Mouse (Mus musculus) heart, embryonic 11.5 days (tissue): ENCODE results near the gene Fgf12. TPM values are rescaled to one million over a fixed set of nuclear protein-coding genes. Genes with fewer than 3 reads are reported as not detected.

Experiments used
- ATAC-seq: fragments of 200-750 bp; cut with Nextera tagmentation; replicated peaks from 2 replicates; pipeline ENCODE4 v1.8.0; 2017; ENCODE audit warnings: moderate library complexity; ENCODE audit not compliant: insufficient number of reproducible peaks, low FRiP score, low TSS enrichment
- H3K27ac ChIP-seq: fragments of 300-500 bp; sonication (generic); 2 replicates; pipeline ENCODE4 v1.5.1; 2014; ENCODE audit warnings: mild to moderate bottlenecking, low read depth, low read length
- H3K27me3 ChIP-seq: fragments of 300-500 bp; sonication (generic); 2 replicates; pipeline ENCODE4 v1.6.1; 2014; ENCODE audit warnings: mild to moderate bottlenecking, low read length, mixed read lengths; ENCODE audit not compliant: control insufficient read depth, insufficient read depth
- H3K36me3 ChIP-seq: fragments of 300-500 bp; sonication (generic); 2 replicates; pipeline ENCODE4 v1.6.1; 2014; ENCODE audit warnings: mild to moderate bottlenecking, low read length, moderate library complexity, mixed read lengths; ENCODE audit not compliant: control insufficient read depth, insufficient read depth
- H3K4me1 ChIP-seq: fragments of 300-500 bp; sonication (generic); 2 replicates; pipeline ENCODE4 v1.6.1; 2014; ENCODE audit warnings: low read length; ENCODE audit not compliant: control insufficient read depth, insufficient read depth
- H3K4me2 ChIP-seq: fragments of 300-500 bp; sonication (generic); 2 replicates; pipeline ENCODE4 v1.6.1; 2014; ENCODE audit warnings: mild to moderate bottlenecking, moderate library complexity
- H3K4me3 ChIP-seq: fragments of 300-500 bp; sonication (generic); 2 replicates; pipeline ENCODE4 v1.5.1; 2014; ENCODE audit warnings: low read depth, low read length
- H3K9ac ChIP-seq: fragments of 300-500 bp; sonication (generic); 2 replicates; pipeline ENCODE4 v1.6.1; 2014; ENCODE audit warnings: mild to moderate bottlenecking, low read depth, low read length, moderate library complexity
- H3K9me3 ChIP-seq: fragments of 300-500 bp; sonication (generic); replicated peaks from 2 replicates; pipeline ENCODE4 v1.6.1; 2016; ENCODE audit warnings: low read length; ENCODE audit not compliant: control insufficient read depth
- WGBS: fragments of 180-500 bp; shearing (Covaris S2); extraction: QIAGEN DNeasy Blood & Tissue Kit; methylation state at CpG from one replicate; pipeline ENCODE4 v1.1.7; 2014; ENCODE audit not compliant: insufficient replicate concordance; 5-methylcytosine and 5-hydroxymethylcytosine counted together
- polyA plus RNA-seq: library from polyadenylated mRNA; unstranded; fragments of >200 nt; fragmentation: Nextera tagmentation; extraction: Ambion mirVana; gene quantifications from 2 replicates; pipeline ENCODE4 v1.2.1, GENCODE M21; 2014

The Fgf12 gene
- polyA plus RNA-seq, 1 experiment from 2014 or later = 7.8 TPM

GRCm38 (mm10) chr16:28374790-28375189, 378.1 kb downstream of the Fgf12 start:
- Histone ChIP-seq H3K9me3 (no peaks in the 10 kb centered on the region), H3K4me2 (no peak overlapping the region), H3K27me3 (no peaks in the 10 kb centered on the region), H3K4me1 (no peaks in the 10 kb centered on the region), H3K9ac (no peak overlapping the region), H3K27ac (no peak overlapping the region), H3K4me3 (no peak overlapping the region), H3K36me3 (no peaks in the 10 kb centered on the region)
- 79% methylated on average over 2 of the region's 2 CpGs for WGBS
- ATAC-seq = no peak

GRCm38 (mm10) chr16:28373311-28373710, 379.6 kb downstream of the Fgf12 start:
- Histone ChIP-seq H3K4me2 (no peak overlapping the region), H3K9ac (no peak overlapping the region), H3K9me3 (no peaks in the 10 kb centered on the region), H3K36me3 (no peaks in the 10 kb centered on the region), H3K4me1 (no peaks in the 10 kb centered on the region), H3K4me3 (no peak overlapping the region), H3K27me3 (no peaks in the 10 kb centered on the region), H3K27ac (no peak overlapping the region)
- no peak for ATAC-seq

GRCm38 (mm10) chr16:28350624-28351023, 402.2 kb downstream of the Fgf12 start:
- H3K36me3 ChIP-seq = no peaks in the 10 kb centered on the region
- H3K27me3 ChIP-seq = no peaks in the 10 kb centered on the region
- WGBS = 49% methylated on average over 2 of the region's 2 CpGs
- H3K27ac ChIP-seq = no peak overlapping the region
- H3K4me3 ChIP-seq = no peak overlapping the region
- ATAC-seq = no peak
- no peaks in the 10 kb centered on the region for H3K4me1 ChIP-seq
- H3K4me2 ChIP-seq = no peak overlapping the region
- H3K9me3 ChIP-seq = no peaks in the 10 kb centered on the region
- no peak overlapping the region for H3K9ac ChIP-seq

- no peaks in the 10 kb centered on the region for H3K9me3 ChIP-seq
- ATAC-seq = no peak
- H3K4me2 ChIP-seq = no peak overlapping the region
- no peak overlapping the region for H3K27ac ChIP-seq
- H3K27me3 ChIP-seq = no peaks in the 10 kb centered on the region
- H3K9ac ChIP-seq = no peak overlapping the region
- H3K4me3 ChIP-seq = no peak overlapping the region
- 59% methylated on average over 6 of the region's 6 CpGs for WGBS
- H3K4me1 ChIP-seq = no peaks in the 10 kb centered on the region
- no peaks in the 10 kb centered on the region for H3K36me3 ChIP-seq
These were observed 407.5 kb downstream of the Fgf12 start for GRCm38 (mm10) chr16:28345323-28345722.

GRCm38 (mm10) chr16:28337930-28338329, 414.9 kb downstream of the Fgf12 start:
- Histone ChIP-seq H3K27ac (no peak overlapping the region), H3K27me3 (no peaks in the 10 kb centered on the region), H3K4me3 (no peak overlapping the region), H3K36me3 (no peaks in the 10 kb centered on the region), H3K9ac (no peak overlapping the region), H3K4me2 (no peak overlapping the region), H3K9me3 (no peaks in the 10 kb centered on the region), H3K4me1 (no peaks in the 10 kb centered on the region)
- 78% methylated on average over 1 of the region's 1 CpGs for WGBS
- ATAC-seq = no peak

- no peak overlapping the region for H3K9ac ChIP-seq
- H3K36me3 ChIP-seq = no peaks in the 10 kb centered on the region
- ATAC-seq = no peak
- H3K4me2 ChIP-seq = no peak overlapping the region
- no peak overlapping the region for H3K4me3 ChIP-seq
- H3K4me1 ChIP-seq = no peaks in the 10 kb centered on the region
- WGBS = 64% methylated on average over 1 of the region's 1 CpGs
- no peaks in the 10 kb centered on the region for H3K27me3 ChIP-seq
- H3K9me3 ChIP-seq = no peaks in the 10 kb centered on the region
- H3K27ac ChIP-seq = no peak overlapping the region
These were observed 416.2 kb downstream of the Fgf12 start for GRCm38 (mm10) chr16:28336700-28337099.

GRCm38 (mm10) chr16:28335025-28335424, 417.8 kb downstream of the Fgf12 start:
- Histone ChIP-seq H3K9me3 (no peaks in the 10 kb centered on the region), H3K9ac (no peak overlapping the region), H3K4me2 (no peak overlapping the region), H3K4me3 (no peak overlapping the region), H3K4me1 (no peaks in the 10 kb centered on the region), H3K27ac (no peak overlapping the region), H3K27me3 (no peaks in the 10 kb centered on the region), H3K36me3 (no peaks in the 10 kb centered on the region)
- no peak for ATAC-seq
- WGBS = 76% methylated on average over 3 of the region's 3 CpGs

- WGBS = 83% methylated on average over 3 of the region's 3 CpGs
- no peak overlapping the region for H3K4me3 ChIP-seq
- no peak overlapping the region for H3K4me2 ChIP-seq
- no peak for ATAC-seq
- no peaks in the 10 kb centered on the region for H3K4me1 ChIP-seq
- H3K27ac ChIP-seq = no peak overlapping the region
- H3K27me3 ChIP-seq = no peaks in the 10 kb centered on the region
- no peaks in the 10 kb centered on the region for H3K9me3 ChIP-seq
- H3K36me3 ChIP-seq = no peaks in the 10 kb centered on the region
- H3K9ac ChIP-seq = no peak overlapping the region
These were observed 429.3 kb downstream of the Fgf12 start for GRCm38 (mm10) chr16:28323576-28323975.

GRCm38 (mm10) chr16:28311618-28312017, 441.2 kb downstream of the Fgf12 start:
- no peak overlapping the region for H3K4me2 ChIP-seq
- H3K9me3 ChIP-seq = no peaks in the 10 kb centered on the region
- no peak overlapping the region for H3K9ac ChIP-seq
- no peaks in the 10 kb centered on the region for H3K4me1 ChIP-seq
- H3K27ac ChIP-seq = no peak overlapping the region
- no peak for ATAC-seq
- 88% methylated on average over 4 of the region's 4 CpGs for WGBS
- H3K36me3 ChIP-seq = no peaks in the 10 kb centered on the region
- no peaks in the 10 kb centered on the region for H3K27me3 ChIP-seq
- no peak overlapping the region for H3K4me3 ChIP-seq
